Mouse (Mus musculus) midbrain, embryonic 16.5 days (tissue): Measurements from ENCODE around the gene Pbx1. TPM values are rescaled to one million over a fixed set of nuclear protein-coding genes. Genes with fewer than 3 reads are reported as not detected.

Experiments used
- ATAC-seq: fragments of 200-750 bp; cut with Nextera tagmentation; 2 replicates; pipeline ENCODE4 v1.8.0; 2017; ENCODE audit warnings: moderate TSS enrichment
- H3K27ac ChIP-seq: fragments of 300-500 bp; sonication (generic); 2 replicates; pipeline ENCODE4 v1.5.1; 2014; ENCODE audit warnings: mild to moderate bottlenecking, low read length, mixed read lengths
- H3K27me3 ChIP-seq: fragments of 300-500 bp; sonication (generic); 2 replicates; pipeline ENCODE4 v1.6.1; 2014; ENCODE audit warnings: low read depth, low read length, mixed read lengths; ENCODE audit not compliant: control insufficient read depth, insufficient read depth
- H3K36me3 ChIP-seq: fragments of 300-500 bp; sonication (generic); 2 replicates; pipeline ENCODE4 v1.6.1; 2014; ENCODE audit warnings: mild to moderate bottlenecking, low read length, moderate library complexity, mixed read lengths; ENCODE audit not compliant: control insufficient read depth, insufficient read depth
- H3K4me1 ChIP-seq: fragments of 300-500 bp; sonication (generic); 2 replicates; pipeline ENCODE4 v1.6.1; 2014; ENCODE audit warnings: mild to moderate bottlenecking, low read length, mixed read lengths; ENCODE audit not compliant: control insufficient read depth, insufficient read depth
- H3K4me2 ChIP-seq: fragments of 300-500 bp; sonication (generic); 2 replicates; pipeline ENCODE4 v1.6.1; 2014; ENCODE audit warnings: mild to moderate bottlenecking, low read length, mixed read lengths
- H3K4me3 ChIP-seq: fragments of 300-500 bp; sonication (generic); 2 replicates; pipeline ENCODE4 v1.5.1; 2014; ENCODE audit warnings: low read depth, mild to moderate bottlenecking, low read length, moderate library complexity, mixed read lengths
- H3K9ac ChIP-seq: fragments of 300-500 bp; sonication (generic); 2 replicates; pipeline ENCODE4 v1.6.1; 2014; ENCODE audit warnings: low read depth, low read length, mixed read lengths
- H3K9me3 ChIP-seq: fragments of 300-500 bp; sonication (generic); replicated peaks from 2 replicates; pipeline ENCODE4 v1.6.1; 2014; ENCODE audit warnings: mild to moderate bottlenecking, low read length, mixed read lengths; ENCODE audit not compliant: control insufficient read depth, poor library complexity, severe bottlenecking
- whole genome bisulfite sequencing: fragments of 180-500 bp; shearing (Covaris S2); extraction: QIAGEN DNeasy Blood & Tissue Kit; methylation state at CpG from one replicate; pipeline ENCODE4 v1.1.7; 2014; 5-methylcytosine and 5-hydroxymethylcytosine counted together
- polyA plus RNA-seq: library from polyadenylated mRNA; unstranded; fragments of >200 nt; fragmentation: Nextera tagmentation; extraction: Ambion mirVana; gene quantifications from 2 replicates; pipeline ENCODE4 v1.2.1, GENCODE M21; 2015

Pbx1 gene
- polyA plus RNA-seq, 1 experiment from 2014 or later = 71.8 TPM

- Histone ChIP-seq H3K4me2 (peak overlapping the region; percentile 47), H3K27ac (peak overlapping the region; percentile 72), H3K36me3 (no peaks in the 10 kb centered on the region), H3K9ac (peak overlapping the region; percentile 50), H3K4me1 (peaks cover 51% of the 10 kb centered on the region), H3K27me3 (no peaks in the 10 kb centered on the region), H3K4me3 (peak overlapping the region; percentile 1; the same call in 1 of the 2 replicates), H3K9me3 (no peaks in the 10 kb centered on the region)
- 29% methylated on average over 14 of the region's 14 CpGs for WGBS
- ATAC-seq = no peak; the same call in 1 of the 2 replicates
These were observed 211.0 kb downstream of the Pbx1 start for GRCm38 (mm10) chr1:168221071-168221521.

GRCm38 (mm10) chr1:168215896-168216747 lies 215.9 kb downstream of the Pbx1 start:
- Histone ChIP-seq H3K9ac (no peak overlapping the region), H3K27me3 (no peaks in the 10 kb centered on the region), H3K4me1 (peaks cover 52% of the 10 kb centered on the region), H3K4me2 (no peak overlapping the region), H3K36me3 (no peaks in the 10 kb centered on the region), H3K9me3 (no peaks in the 10 kb centered on the region), H3K27ac (0 out of 2 replicates have a peak overlapping the region, but pooled peaks have one; percentile 14), H3K4me3 (no peak overlapping the region)
- WGBS = 52% methylated on average over 17 of the region's 17 CpGs
- no peak for ATAC-seq

DNA sequence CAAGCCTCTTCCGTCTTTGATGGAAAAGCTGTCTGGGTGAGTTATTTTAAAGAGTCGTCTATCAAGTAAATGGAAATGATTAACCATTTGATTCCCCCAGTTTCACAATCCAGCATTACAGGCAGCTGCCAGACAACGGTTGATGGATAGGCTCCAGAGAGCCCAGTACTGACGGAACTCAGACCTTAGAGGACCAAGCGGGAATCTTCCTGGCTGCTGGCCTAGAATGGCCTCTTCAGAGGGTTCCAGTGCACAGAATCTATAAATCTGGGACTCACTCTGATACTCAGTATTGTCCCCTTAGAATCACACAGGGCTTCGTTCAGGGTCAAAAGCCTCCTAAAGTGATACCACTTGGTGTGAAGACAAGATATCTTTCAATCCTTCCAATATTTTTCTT lies 216.6 kb downstream of the Pbx1 start:
- Histone ChIP-seq H3K4me2 (no peak overlapping the region), H3K27me3 (no peaks in the 10 kb centered on the region), H3K4me1 (peaks cover 45% of the 10 kb centered on the region), H3K9ac (no peak overlapping the region), H3K36me3 (no peaks in the 10 kb centered on the region), H3K27ac (no peak overlapping the region), H3K4me3 (no peak overlapping the region), H3K9me3 (no peaks in the 10 kb centered on the region)
- WGBS = 54% methylated on average over 6 of the region's 6 CpGs
- no peak for ATAC-seq

- Histone ChIP-seq H3K4me2 (peak overlapping the region; percentile 26; the same call in 1 of the 2 replicates), H3K4me3 (no peak overlapping the region), H3K36me3 (no peaks in the 10 kb centered on the region), H3K27me3 (no peaks in the 10 kb centered on the region), H3K9ac (no peak overlapping the region), H3K27ac (peak overlapping the region; percentile 62), H3K9me3 (no peaks in the 10 kb centered on the region), H3K4me1 (peaks cover 36% of the 10 kb centered on the region)
- peak; percentile 89 for ATAC-seq
- 2% methylated on average over 5 of the region's 5 CpGs for WGBS
These were observed 218.0 kb downstream of the Pbx1 start for GRCm38 (mm10) chr1:168214040-168214443.

DNA sequence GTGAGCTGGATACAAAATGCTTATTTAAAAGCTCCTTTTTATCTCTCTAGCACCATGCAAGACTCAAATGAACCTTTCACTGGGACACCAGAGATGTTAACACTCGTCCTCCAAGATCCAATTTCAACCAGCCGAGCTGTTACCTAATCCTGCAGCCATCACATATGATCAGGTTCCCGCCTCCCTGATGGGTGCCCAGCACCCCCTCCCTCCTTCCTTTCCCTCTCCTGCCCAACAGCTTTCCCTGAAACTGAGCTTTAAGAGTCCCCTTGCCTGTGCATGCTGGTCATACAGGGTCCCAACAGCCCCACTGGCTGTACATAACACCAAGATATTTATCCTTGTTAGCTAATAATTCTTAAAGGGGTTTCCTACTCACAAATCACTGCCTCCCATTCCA lies 218.5 kb downstream of the Pbx1 start:
- no peaks in the 10 kb centered on the region for H3K27me3 ChIP-seq
- no peak overlapping the region for H3K9ac ChIP-seq
- H3K27ac ChIP-seq = 0 out of 2 replicates have a peak overlapping the region, but pooled peaks have one; percentile 4
- H3K36me3 ChIP-seq = peaks cover 3% of the 10 kb centered on the region; the same call in 1 of the 2 replicates
- no peak overlapping the region for H3K4me3 ChIP-seq
- H3K4me2 ChIP-seq = no peak overlapping the region
- no peaks in the 10 kb centered on the region for H3K9me3 ChIP-seq
- peaks cover 36% of the 10 kb centered on the region for H3K4me1 ChIP-seq
- WGBS = 26% methylated on average over 3 of the region's 3 CpGs
- peak; percentile 15; the same call in 1 of the 2 replicates for ATAC-seq

- no peak for ATAC-seq
- no peak overlapping the region for H3K4me2 ChIP-seq
These were observed 221.7 kb downstream of the Pbx1 start for GRCm38 (mm10) chr1:168210401-168210800.

GRCm38 (mm10) chr1:168200570-168201156 lies 231.4 kb downstream of the Pbx1 start:
- 41% methylated on average over 13 of the region's 13 CpGs for WGBS

More at GRCm38 (mm10) chr1:168210401-168210800, 221.7 kb downstream of the Pbx1 start:
- H3K27me3 ChIP-seq = no peaks in the 10 kb centered on the region
- H3K9me3 ChIP-seq = no peaks in the 10 kb centered on the region
- no peak overlapping the region for H3K4me3 ChIP-seq
- no peak overlapping the region for H3K27ac ChIP-seq
- peaks cover 21% of the 10 kb centered on the region for H3K4me1 ChIP-seq
- 96% methylated on average over 5 of the region's 5 CpGs for WGBS
- no peak overlapping the region for H3K9ac ChIP-seq
- peaks cover 5% of the 10 kb centered on the region; the same call in 1 of the 2 replicates for H3K36me3 ChIP-seq

DNA sequence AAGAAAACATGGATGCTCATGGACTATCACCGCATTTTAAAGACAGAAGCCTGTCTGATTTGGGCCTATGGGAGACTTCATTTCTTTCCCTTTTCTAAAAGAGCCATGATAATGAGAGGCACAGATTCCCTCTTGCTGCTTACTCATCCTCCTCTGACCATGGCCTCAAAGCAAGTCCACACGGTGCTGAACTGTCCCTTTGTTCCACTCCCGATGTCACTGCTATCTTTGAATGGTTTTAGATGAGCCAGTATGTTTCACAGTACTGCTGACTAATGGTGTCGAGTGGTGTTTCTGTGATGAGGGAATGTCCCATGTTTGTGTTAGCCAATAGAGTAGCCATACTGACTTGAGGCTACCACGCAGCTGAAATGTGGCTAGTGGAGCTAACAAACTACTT lies 233.8 kb downstream of the Pbx1 start:
- Histone ChIP-seq H3K27ac (no peak overlapping the region), H3K9ac (no peak overlapping the region), H3K4me2 (no peak overlapping the region), H3K9me3 (no peaks in the 10 kb centered on the region), H3K4me1 (peaks cover 3% of the 10 kb centered on the region), H3K27me3 (no peaks in the 10 kb centered on the region), H3K4me3 (no peak overlapping the region), H3K36me3 (peaks cover 21% of the 10 kb centered on the region)
- WGBS = 76% methylated on average over 5 of the region's 5 CpGs
- no peak for ATAC-seq

More at GRCm38 (mm10) chr1:168200570-168201156, 231.4 kb downstream of the Pbx1 start:
- no peak overlapping the region for H3K9ac ChIP-seq
- ATAC-seq = no peak
- H3K4me3 ChIP-seq = no peak overlapping the region
- no peaks in the 10 kb centered on the region for H3K27me3 ChIP-seq
- no peak overlapping the region for H3K4me2 ChIP-seq
- H3K9me3 ChIP-seq = no peaks in the 10 kb centered on the region
- H3K27ac ChIP-seq = no peak overlapping the region
- no peaks in the 10 kb centered on the region; the same call in 1 of the 2 replicates for H3K4me1 ChIP-seq
- peaks cover 17% of the 10 kb centered on the region for H3K36me3 ChIP-seq

DNA sequence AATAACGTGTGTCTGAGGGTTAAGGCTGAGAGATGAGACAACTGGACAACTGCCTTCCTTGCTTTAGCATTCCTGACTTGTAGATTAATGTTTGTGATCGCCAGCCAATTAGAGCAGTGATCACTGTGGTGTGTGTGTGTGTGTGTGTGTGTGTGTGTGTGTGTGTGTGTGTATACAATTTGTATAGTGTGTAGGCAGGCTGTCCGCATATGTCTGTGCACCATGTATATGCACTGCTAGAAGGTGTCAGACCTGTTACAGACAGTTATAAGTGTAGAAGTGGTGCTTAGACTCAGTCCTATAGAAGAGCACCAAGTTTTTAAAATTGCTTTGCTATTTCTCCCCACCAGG lies 234.2 kb downstream of the Pbx1 start:
- peaks cover 19% of the 10 kb centered on the region for H3K36me3 ChIP-seq
- H3K4me2 ChIP-seq = no peak overlapping the region
- H3K9me3 ChIP-seq = no peaks in the 10 kb centered on the region
- peaks cover 4% of the 10 kb centered on the region for H3K4me1 ChIP-seq
- no peak for ATAC-seq
- no peaks in the 10 kb centered on the region for H3K27me3 ChIP-seq
- H3K4me3 ChIP-seq = no peak overlapping the region
- WGBS = 88% methylated on average over 3 of the region's 3 CpGs
- no peak overlapping the region for H3K9ac ChIP-seq
- H3K27ac ChIP-seq = no peak overlapping the region
